Mouse (Mus musculus): ENCODE measurements around the gene Tnxb.

The Tnxb gene

DNA sequence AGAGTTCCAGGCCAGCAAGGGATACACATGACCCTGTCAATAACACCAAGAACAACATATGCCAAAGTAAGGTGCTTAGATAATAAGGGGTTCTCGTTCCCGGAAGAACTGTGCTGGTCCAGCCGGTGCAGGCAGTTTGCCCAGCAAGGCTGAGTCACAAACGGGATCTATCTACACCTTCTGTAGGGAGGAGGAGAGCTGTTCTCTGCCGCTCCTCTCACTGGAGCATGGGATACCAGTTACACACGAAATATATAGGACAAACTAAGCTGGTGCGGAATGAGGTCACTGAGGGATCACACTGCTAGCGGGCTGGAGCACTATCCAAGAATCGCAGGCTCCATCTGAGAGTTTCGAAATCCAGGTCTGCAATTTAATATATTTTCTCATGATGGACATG lies 26.4 kb upstream of the Tnxb start:
- no peak for DNase-seq (ENCODE audit: extremely low spot score)

DNA sequence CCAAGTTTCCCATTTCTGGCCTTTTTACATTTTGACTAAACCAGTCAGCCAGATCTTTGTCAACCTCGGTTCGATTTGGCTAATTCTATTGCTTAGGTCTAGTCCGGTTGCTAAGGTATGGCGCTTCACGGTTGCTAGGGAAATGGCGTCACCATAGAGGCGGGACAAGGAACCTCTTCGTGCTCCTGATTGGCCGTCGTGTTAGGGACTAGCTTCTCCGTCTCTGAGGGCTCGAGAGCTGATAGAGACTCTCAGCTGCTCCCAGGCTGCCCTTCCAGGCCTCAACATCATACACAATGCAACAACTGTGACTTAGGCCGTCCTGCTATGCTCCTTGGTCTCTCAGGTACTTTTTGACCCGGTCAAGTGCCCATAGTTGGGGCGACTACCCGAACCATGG lies 25.7 kb upstream of the Tnxb start, which contains the start of gene Fkbpl:
Fkbpl (plus strand) TSS at position 157 of the 400 bp plus-strand sequence.
- peak; percentile 94 for DNase-seq (ENCODE audit: extremely low spot score)

DNA sequence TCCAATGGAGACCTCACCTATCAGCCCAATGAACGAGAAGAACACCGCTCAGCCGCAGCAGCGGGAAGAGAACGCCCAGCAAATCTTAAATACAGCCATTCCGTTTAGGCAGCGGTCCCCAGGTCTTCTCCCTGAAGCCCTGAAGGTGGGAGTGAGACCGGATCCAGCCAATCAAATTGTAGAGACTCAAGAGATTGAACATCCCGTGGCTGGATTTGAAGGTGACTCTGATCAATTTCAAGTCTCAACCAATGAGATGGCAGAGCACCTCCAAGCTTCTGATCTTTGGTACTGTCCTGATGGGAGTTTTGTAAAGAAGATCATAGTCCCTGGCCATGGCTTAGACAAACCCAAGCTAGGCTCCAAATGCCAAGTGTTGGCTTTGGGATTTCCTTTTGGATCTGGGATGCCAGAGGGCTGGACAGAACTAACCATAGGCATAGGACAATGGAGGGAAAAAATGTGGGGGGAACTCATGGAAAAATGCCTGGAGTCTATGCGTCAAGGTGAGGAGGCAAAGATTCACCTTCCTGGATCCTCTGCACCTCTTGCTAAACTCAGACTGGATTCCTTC lies 25.0 kb upstream of the Tnxb start:
- no peak for DNase-seq (ENCODE audit: extremely low spot score)

DNA sequence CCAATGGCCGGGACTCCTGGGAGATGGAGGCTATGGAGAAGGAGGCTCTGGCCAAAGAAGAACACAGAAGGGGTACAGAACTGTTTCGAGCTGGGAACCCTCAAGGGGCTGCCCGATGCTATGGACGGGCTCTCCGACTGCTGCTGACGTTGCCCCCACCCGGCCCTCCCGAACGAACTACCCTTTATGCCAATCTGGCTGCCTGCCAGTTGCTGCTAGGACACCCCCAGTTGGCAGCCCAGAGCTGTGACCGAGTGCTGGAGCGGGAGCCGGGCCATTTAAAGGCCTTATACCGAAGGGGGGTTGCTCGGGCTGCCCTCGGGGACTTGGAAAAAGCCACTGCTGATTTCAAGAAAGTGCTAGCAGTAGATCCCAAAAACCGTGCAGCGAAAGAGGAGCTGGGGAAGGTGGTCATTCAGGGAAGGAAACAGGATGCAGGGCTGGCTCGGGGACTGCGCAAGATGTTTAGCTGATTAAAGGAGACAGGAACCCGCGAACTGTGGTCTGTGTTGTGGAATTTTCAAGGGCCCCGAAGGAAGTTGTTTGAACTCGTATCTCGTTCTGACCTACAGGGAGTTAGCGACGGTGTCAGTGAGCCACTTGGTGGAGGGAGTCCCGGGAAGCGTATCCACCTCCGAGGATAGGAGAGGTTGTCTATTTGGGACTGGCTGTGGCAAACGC lies 24.4 kb upstream of the Tnxb start:
- no peak for DNase-seq (ENCODE audit: extremely low spot score)

DNA sequence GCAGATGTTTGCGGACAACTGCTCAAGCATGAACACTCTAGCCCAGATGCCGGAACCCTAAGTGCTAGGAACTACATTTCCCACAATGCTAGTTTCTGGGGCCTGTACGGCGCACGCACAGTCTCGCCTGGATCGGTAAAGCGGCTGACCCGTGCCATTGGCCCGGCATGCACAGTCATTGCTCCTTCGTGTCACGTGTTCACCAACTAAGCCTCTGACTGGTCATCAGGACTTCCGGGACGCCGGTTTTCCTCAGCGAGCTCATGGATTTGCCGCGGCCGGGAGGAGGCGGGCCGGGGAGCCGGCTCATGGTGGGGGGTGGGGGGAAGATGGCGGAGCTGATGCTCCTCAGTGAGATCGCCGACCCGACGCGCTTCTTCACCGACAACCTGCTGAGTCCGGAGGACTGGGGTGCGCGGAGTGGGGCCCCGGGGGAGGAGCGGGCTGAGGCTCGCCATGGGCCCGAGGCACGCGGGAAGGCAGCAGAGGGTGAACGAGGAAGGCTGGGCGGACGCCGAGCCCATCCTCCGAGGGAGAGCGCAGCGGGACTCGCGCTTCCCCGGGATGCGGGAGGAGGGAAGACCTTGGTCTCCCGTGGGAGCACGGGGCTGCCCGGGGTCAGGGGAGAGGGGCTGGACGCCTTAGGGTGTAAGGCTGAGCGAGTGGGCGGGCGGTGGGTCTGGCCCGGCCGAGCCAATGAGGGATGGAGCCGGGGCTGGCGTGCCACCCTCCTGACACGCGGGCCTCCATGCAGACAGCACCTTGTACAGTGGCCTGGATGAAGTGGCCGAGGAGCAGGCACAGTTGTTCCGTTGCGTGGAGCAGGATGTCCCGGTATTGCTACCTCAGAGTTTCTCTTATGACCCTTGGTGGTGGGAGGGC lies 23.2 kb upstream of the Tnxb start, which contains the start of gene Atf6b:
Atf6b (plus strand) TSS at position 241 of the 882 bp plus-strand sequence.
- peak; percentile 88 for DNase-seq (ENCODE audit: extremely low spot score)

DNA sequence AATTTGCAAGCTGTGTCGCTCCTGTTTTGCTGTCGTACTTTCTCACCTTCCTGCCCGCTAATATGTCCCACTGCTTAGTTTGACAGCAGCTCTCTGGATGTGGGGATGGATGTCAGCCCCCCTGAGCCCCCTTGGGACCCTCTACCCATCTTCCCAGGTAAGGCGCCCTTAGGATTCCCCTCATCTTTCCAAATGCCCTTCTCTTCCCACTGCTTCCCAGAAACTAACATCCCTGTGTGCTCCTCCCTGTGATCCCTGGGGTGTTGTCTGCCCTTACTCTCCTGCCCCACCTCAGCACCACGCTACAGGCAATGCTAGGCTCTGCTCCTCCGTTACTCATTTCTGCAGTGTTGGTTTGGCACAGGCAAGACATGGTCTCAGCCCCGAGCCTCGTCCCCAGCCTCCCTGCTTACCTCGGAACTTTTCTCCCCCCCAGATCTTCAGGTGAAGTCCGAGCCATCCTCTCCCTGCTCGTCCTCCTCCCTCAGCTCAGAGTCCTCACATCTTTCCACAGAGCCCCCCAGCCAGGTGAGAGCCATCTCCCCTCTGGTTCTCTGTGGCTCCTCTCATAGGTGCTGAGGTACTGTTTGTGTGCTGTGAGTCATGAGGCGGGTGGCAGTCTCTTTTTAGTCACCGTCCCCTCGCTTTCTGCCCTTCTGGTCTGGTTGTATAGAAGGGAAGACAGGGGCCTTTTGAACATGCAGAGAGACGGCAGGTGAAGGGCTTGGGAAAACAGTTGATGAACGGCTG lies 22.0 kb upstream of the Tnxb start:
- no peak for DNase-seq (ENCODE audit: extremely low spot score)

DNA sequence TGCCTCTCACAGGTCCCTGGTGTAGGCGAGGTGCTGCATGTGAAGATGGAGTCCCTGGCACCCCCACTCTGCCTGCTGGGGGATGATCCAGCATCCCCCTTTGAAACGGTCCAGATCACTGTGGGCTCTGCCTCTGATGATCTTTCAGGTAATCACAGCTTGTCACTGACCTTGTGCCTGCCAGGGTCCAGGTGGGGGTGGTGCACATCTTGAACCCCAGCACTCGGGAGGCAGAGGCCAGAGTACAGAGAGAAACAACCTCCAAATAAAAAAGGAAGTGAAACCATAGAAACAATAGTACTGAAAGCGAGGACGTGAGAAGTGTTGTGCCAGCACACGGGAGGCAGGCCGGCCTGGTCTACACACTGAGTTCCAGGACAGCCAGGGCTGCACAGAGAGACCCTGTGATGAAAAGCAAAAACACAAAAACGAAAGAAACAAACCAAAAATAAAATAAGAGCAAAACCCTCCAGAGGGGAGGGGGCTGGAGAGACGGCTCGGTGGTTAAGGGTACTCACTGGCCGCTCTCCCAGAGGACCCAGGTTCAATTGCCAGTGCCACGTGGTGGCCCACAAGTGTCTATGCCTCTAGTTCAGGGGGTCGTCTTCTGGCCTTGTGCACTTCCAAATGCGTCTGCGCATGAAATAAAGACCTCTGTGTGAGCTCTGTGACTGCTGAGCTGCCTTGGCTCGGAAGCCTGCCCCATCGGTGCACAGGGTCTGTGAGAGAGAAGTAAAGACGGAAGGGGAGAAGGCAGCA lies 21.1 kb upstream of the Tnxb start:
- DNase-seq (ENCODE audit: extremely low spot score), result no peak

DNA sequence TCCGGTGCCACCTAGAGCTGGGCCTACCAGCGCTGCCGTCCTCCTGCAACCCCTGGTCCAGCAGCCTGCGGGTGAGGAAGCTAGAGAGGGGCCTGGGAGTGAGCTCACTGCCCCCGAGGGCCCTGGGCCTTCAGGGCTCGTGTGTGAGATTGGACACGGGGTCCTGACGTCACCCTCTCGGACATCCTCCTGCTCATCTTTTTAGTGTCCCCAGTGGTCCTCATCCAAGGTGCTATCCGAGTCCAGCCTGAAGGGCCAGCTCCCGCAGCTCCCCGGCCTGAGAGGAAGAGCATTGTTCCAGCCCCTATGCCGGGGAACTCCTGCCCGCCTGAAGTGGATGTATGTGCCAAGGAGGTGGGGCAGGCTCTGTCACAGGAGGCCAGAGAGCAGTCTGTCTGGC lies 19.6 kb upstream of the Tnxb start:
- DNase-seq (ENCODE audit: extremely low spot score), result no peak

DNA sequence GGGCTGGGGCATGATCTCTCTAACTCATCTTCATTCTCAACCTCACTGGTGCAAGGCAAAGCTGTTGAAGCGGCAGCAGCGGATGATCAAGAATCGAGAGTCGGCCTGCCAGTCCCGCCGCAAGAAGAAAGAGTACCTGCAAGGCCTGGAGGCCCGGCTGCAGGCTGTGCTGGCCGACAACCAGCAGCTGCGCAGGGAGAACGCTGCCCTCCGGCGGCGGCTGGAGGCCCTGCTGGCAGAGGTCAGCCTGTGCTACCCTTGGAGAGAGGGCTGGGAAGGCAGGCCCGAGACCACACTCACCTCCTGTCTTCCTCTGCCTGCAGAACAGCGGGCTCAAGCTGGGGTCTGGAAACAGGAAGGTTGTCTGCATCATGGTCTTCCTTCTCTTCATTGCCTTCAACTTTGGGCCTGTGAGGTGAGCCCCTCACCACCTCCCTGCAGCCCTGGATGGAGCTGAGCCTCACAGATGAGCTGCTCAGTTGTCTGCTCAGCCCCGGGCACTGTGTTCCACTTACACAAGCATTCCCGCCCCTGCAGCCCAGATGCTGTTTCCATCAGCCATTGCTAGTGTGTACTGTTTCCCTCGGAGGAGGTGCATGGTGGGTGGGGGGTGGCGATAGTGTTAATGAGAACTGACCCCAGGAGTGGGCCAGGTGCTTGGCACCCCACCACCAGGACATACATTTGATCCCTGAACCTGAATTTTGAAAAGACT lies 18.7 kb upstream of the Tnxb start:
- DNase-seq (ENCODE audit: extremely low spot score), result peak; percentile 45

DNA sequence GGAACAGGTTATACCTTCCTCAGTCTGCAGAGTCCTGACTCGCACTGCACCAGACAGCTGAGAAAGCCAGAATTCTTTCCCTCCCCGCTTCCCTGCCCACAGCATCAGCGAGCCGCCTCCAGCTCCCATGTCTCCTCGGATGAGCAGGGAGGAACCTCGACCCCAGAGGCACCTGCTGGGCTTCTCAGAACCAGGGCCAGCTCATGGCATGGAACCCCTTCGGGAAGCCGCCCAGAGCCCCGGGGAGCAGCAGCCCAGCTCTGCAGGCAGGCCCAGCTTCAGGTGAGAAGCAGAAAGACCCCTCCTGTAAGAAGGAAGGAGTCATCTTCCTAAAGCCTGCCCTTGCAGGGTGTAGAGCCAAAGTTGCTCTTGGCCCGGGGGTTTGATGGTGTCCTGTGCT lies 17.8 kb upstream of the Tnxb start:
- no peak for DNase-seq (ENCODE audit: extremely low spot score)

DNA sequence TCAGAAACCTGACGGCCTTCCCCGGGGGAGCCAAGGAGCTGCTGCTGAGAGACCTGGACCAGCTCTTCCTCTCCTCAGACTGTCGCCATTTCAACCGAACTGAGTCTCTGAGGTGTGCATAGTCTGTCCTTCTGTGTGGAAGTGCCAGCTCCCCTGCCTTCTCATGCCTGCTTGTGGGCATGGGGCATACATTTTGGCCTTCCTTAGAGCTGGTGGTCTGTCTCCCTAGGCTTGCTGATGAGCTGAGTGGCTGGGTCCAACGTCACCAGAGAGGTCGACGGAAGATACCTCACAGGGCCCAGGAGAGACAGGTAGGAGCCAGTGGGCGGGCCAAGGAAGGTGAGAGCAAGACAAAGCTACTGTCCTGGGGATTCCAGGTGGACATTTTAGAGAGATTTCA lies 17.4 kb upstream of the Tnxb start:
- no peak for DNase-seq (ENCODE audit: extremely low spot score)

DNA sequence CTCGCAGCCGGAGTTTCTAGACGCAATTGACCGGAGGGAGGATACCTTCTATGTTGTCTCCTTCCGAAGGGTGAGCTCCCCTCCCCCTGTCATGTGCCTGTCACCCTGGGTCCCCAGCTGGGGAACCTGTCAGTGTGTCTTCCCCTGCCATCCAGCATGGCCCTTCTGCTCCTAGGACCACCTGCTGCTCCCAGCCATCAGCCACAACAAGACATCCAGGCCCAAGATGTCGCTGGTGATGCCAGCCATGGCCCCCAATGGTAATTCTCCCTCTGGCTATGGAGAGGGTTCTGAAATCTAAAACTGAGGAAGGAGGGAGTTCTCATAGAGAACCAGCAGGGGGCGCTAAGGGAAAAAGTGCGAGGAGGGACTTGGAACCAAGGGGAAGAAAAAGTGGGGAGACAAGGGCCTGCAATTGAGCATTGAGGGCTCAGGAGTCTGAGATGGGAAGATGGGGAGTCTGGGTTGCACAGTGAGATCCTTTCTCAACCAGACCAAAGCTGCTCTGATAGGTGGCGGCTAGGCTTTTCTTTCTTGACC lies 16.5 kb upstream of the Tnxb start:
- no peak for DNase-seq (ENCODE audit: extremely low spot score)

DNA sequence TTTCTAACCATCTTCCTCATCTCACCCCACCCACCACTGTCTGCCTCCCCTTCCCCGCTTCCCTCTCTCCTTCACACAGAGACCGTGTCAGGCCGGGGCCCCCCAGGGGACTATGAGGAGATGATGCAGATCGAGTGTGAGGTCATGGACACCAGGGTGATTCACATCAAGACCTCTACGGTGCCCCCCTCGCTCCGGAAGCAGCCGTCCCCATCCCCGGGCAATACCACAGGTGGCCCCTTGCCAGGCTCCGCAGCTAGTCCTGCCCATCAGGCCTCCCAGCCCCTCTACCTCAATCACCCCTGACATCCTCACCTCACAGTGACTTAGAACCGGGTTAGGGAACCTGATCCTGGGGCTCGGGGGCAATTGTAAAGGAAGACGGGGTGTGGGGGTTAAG lies 15.9 kb upstream of the Tnxb start:
- no peak for DNase-seq (ENCODE audit: extremely low spot score)

DNA sequence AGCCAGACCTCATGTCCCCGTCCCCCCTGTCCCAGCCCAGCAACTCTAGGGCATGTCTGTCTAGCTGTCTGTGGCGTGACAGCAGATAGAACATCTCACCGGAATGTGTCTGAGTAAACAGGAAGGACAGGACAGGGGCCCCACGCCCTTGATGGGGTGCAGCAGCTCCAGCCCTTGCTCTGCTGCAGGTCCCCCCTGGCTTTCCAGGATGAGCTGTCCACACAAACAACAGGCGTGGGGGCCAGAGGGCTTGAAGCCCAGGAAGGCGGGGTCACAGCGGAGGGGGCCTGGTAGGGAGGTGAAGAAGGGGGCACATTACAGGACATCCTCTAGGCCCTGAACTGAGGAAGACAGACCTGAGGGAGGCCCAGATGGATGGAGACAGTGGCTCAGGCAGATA lies 15.2 kb upstream of the Tnxb start:
- no peak for DNase-seq (ENCODE audit: extremely low spot score)

DNA sequence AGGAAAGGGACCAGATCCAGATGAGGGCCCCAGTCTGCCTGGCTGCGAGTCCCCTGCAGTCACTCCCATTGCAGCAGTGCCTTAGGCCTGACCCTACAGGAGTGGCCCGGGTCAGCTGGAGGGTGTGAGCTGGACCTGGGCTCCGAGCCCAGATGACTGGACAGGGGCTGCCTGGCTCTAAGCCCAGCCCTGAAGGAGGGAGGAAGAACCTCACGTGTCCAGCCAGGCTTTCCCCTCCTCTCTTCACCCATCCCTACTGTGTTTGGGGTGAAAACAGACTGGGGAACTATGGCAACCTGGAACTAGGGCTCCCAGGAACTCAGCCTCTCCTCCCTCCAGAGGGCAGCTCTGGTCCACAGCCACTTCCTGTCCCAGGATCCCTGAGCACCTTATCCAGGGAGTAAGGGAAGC lies 14.7 kb upstream of the Tnxb start:
- DNase-seq (ENCODE audit: extremely low spot score), result no peak

DNA sequence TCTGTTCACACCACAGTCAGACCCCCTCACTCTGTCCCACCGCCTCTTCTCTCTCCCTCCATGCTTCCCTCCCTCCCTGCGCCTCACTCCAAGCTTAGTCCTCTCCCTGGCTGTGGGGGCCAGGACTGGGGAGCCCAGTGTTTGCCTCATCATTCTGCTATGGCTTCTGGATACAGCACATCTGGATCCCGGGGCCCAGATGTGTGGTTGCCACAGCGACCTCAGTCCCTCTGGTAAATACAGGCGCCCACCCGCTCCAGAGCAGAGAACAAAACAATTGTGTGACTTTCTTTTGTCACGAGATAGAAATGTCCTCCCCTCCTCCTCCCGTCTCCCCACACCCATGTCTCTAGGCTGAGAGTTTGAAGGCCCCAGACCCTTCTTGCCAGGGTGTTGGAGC lies 13.7 kb upstream of the Tnxb start:
- no peak for DNase-seq (ENCODE audit: extremely low spot score)

DNA sequence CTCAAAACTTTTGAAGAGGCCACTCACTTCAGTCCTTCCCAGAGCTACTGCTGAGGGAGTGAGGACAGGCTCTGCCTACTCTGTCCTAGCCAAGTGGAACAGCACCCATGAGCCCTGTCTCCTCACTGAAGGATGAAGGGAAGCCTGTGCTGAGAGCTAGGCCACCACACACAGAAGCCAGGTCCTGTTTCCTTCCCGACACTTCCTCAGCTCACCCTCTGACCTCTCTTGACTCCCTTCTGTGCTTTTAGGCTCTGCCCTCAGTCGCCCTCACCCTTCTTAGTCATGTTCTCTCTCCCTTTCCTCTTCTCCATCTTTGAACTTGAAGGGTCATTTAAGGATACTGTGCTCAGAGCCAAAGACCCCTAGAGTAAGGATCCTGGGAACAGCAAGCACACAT lies 13.1 kb upstream of the Tnxb start:
- DNase-seq (ENCODE audit: extremely low spot score), result no peak

DNA sequence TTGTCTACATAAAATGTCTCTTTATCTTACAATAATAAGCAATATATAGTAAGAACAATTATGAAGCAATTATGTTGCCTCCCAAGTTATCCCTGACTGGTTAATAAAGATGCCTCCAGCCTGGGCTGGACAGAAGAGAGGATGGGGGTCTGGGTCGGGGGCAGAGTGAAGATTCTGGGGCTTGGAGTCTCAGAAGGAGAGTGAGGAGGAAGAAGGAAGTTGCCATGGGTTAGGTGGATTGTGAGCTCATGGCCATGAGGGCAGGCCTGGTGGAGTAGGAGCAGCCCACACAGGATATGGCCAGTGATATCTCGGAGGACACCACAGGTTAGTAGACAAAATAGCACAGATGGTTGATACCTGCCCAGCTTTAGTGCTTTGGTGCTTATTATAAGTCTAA lies 12.2 kb upstream of the Tnxb start:
- DNase-seq (ENCODE audit: extremely low spot score), result no peak

DNA sequence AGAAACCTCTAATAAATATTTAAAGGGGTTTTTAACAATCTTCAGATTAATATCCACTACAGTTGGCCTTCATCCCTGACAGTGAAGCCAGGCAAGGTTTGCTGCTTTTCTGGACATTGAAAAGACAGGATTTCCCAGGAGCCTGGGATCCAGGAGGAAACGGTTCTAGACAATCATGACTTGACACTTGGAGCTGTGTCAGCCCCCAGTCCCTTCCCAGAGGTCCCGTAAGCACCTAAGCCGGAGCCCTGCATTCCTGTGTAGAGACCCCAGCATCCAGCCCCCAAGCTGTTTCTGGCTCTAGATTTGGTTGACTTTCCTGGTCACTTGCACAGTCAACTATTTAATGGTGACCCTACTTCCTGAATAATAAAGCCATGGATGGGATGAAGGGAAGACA lies 11.7 kb upstream of the Tnxb start:
- DNase-seq (ENCODE audit: extremely low spot score), result no peak

DNA sequence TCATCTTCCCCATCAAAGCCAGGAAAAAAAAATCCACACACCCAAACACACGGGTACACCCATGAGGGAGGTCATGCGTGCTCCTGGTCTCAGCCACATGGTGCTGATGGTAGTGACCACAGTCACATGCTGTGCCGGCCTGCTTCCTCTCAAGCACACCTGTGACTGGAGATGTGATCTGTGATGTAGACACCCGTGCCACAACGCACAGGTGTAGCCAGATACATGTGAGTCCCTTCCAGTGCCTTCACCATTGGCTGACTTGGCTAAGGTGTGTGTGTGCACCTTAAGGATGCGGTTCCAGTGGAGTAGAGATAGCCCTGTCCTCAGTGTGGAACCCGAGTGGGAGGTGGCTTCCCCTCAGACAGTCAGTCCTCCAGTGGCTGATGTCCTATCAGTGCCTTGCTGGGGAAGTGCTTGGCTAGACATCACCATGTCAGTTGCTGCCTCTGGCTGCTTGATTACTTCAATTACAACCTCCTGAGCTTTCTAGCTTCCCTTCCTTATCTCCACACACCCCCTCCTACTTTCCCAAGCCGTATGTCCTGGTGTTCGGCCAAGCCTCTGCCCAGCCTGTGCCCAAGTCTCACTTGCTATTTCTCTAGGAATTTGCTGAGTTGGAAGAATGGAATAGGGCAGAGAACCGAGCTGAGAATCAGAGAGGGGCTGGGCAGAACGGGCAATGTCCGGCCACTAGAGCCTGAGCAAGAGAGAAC lies 11.0 kb upstream of the Tnxb start:
- DNase-seq (ENCODE audit: extremely low spot score), result no peak

Data from embryo, embryonic 9.5 days (tissue).